Mouse (Mus musculus) neural tube, embryonic 13.5 days (tissue): ENCODE data around the gene Nhlrc2. TPM values are rescaled to one million over a fixed set of nuclear protein-coding genes. Genes with fewer than 3 reads are reported as not detected.
A peak's percentile ranks its signal among the peaks of the same experiment; 100 is the strongest.

Experiments used
- ATAC-seq: fragments of 200-750 bp; cut with Nextera tagmentation; 2 replicates; pipeline ENCODE4 v1.8.0; 2017; ENCODE audit warnings: low read depth, mild to moderate bottlenecking, moderate TSS enrichment, moderate library complexity
- H3K27ac ChIP-seq: fragments of 300-500 bp; sonication (generic); replicated peaks from 2 replicates; pipeline ENCODE4 v1.5.1; 2015; ENCODE audit warnings: moderate library complexity, mild to moderate bottlenecking, inconsistent platforms
- H3K27me3 ChIP-seq: fragments of 300-500 bp; sonication (generic); 2 replicates; pipeline ENCODE4 v1.6.1; 2015; ENCODE audit warnings: mild to moderate bottlenecking, inconsistent platforms
- H3K36me3 ChIP-seq: fragments of 300-500 bp; sonication (generic); 2 replicates; pipeline ENCODE4 v1.6.1; 2015; ENCODE audit warnings: mild to moderate bottlenecking, inconsistent platforms
- H3K4me1 ChIP-seq: fragments of 300-500 bp; sonication (generic); replicated peaks from 2 replicates; pipeline ENCODE4 v1.6.1; 2015; ENCODE audit warnings: inconsistent platforms
- H3K4me2 ChIP-seq: fragments of 300-500 bp; sonication (generic); 2 replicates; pipeline ENCODE4 v1.6.1; 2015; ENCODE audit warnings: inconsistent platforms, mild to moderate bottlenecking, moderate library complexity
- H3K4me3 ChIP-seq: fragments of 300-500 bp; sonication (generic); 2 replicates; pipeline ENCODE4 v1.5.1; 2015; ENCODE audit warnings: mild to moderate bottlenecking, inconsistent platforms
- H3K9ac ChIP-seq: fragments of 300-500 bp; sonication (generic); 2 replicates; pipeline ENCODE4 v1.6.1; 2015; ENCODE audit warnings: moderate library complexity, mild to moderate bottlenecking, inconsistent platforms
- H3K9me3 ChIP-seq: fragments of 300-500 bp; sonication (generic); 2 replicates; pipeline ENCODE4 v1.6.1; 2016; ENCODE audit warnings: inconsistent platforms
- WGBS: fragments of 180-500 bp; shearing (Covaris S2); methylation state at CpG from one replicate; pipeline ENCODE4 v1.1.7; 2015; 5-methylcytosine and 5-hydroxymethylcytosine counted together
- polyA plus RNA-seq: library from polyadenylated mRNA; unstranded; fragments of >200 nt; fragmentation: Nextera tagmentation; extraction: Ambion mirVana; gene quantifications from 2 replicates; pipeline ENCODE4 v1.2.1, GENCODE M21; 2015

The Nhlrc2 gene
- polyA plus RNA-seq, 1 experiment from 2014 or later, result 8.7 TPM

GRCm38 (mm10) chr19:56631451-56631901 is 83.4 kb downstream of the Nhlrc2 start:
- Histone ChIP-seq H3K9me3 (no peaks in the 10 kb centered on the region), H3K4me3 (no peak overlapping the region), H3K9ac (no peak overlapping the region), H3K27ac (no peak overlapping the region), H3K4me2 (no peak overlapping the region), H3K27me3 (no peaks in the 10 kb centered on the region), H3K4me1 (no peaks in the 10 kb centered on the region), H3K36me3 (no peaks in the 10 kb centered on the region)
- no peak for ATAC-seq
- 73% methylated on average over 11 of the region's 11 CpGs for WGBS

DNA sequence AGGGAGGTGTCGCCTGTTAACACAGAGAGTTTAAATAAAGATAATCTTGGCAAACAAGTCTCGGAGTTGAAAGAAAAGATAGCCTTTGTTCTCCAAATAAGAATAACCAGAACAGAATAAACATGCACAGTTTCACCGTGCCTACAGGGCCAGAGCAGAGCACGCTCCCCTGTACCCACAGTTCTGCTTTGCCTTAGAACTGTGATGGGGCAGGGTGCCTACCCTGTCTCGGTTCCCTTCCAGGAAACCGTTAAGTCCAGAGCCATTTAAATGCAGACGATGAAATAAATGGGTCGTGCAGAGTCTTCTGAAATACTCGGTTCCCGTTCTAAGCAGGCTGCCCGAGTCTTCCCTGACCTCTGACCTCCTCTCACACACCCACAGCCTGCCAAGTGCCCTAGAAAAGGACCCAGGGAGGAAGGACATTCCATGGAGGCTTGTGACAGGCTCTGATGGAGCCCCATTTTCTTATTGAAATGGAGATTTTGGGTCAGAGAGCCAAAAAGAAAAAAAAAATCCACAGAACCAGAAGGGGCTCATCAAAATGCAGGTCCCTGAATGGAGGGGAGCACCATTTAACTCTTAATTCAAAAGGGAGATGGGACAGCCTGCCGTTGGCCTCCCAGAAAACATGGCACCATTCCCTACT is 89.1 kb downstream of the Nhlrc2 start:
- 49% methylated on average over 12 of the region's 12 CpGs for WGBS
- Histone ChIP-seq H3K4me3 (no peak overlapping the region), H3K27ac (no peak overlapping the region), H3K4me1 (no peaks in the 10 kb centered on the region), H3K36me3 (no peaks in the 10 kb centered on the region), H3K9me3 (no peaks in the 10 kb centered on the region), H3K9ac (no peak overlapping the region), H3K27me3 (no peaks in the 10 kb centered on the region), H3K4me2 (no peak overlapping the region)
- ATAC-seq, result peak; percentile 61

GRCm38 (mm10) chr19:56637684-56638049 is 89.6 kb downstream of the Nhlrc2 start:
- peak overlapping the region; percentile 9; the same call in 1 of the 2 replicates for H3K27ac ChIP-seq
- no peak overlapping the region for H3K4me3 ChIP-seq
- 62% methylated on average over 9 of the region's 9 CpGs for WGBS
- no peak overlapping the region for H3K4me2 ChIP-seq
- H3K9ac ChIP-seq, result no peak overlapping the region
- peak; percentile 72 for ATAC-seq
- no peaks in the 10 kb centered on the region for H3K36me3 ChIP-seq
- no peaks in the 10 kb centered on the region for H3K4me1 ChIP-seq
- H3K27me3 ChIP-seq, result no peaks in the 10 kb centered on the region
- H3K9me3 ChIP-seq, result no peaks in the 10 kb centered on the region

GRCm38 (mm10) chr19:56647451-56648120 is 99.5 kb downstream of the Nhlrc2 start:
- no peak for ATAC-seq
- no peak overlapping the region for H3K4me2 ChIP-seq
- H3K27ac ChIP-seq, result no peak overlapping the region
- H3K4me3 ChIP-seq, result no peak overlapping the region
- no peak overlapping the region for H3K9ac ChIP-seq
- no peaks in the 10 kb centered on the region for H3K36me3 ChIP-seq
- 0 out of 2 replicates have a peak, but pooled peaks cover 6% of the 10 kb centered on the region for H3K9me3 ChIP-seq
- no peaks in the 10 kb centered on the region for H3K27me3 ChIP-seq
- 91% methylated on average over 7 of the region's 7 CpGs for WGBS
- peaks cover 8% of the 10 kb centered on the region for H3K4me1 ChIP-seq

- Histone ChIP-seq H3K27ac (no peak overlapping the region), H3K4me2 (no peak overlapping the region), H3K4me3 (no peak overlapping the region), H3K4me1 (peaks cover 16% of the 10 kb centered on the region), H3K36me3 (no peaks in the 10 kb centered on the region), H3K9ac (no peak overlapping the region), H3K27me3 (no peaks in the 10 kb centered on the region), H3K9me3 (no peaks in the 10 kb centered on the region)
- 86% methylated on average over 4 of the region's 4 CpGs for WGBS
- no peak for ATAC-seq
Measured at GRCm38 (mm10) chr19:56651262-56651661, 103.2 kb downstream of the Nhlrc2 start.

- H3K4me1 ChIP-seq, result peaks cover 16% of the 10 kb centered on the region
- no peaks in the 10 kb centered on the region for H3K36me3 ChIP-seq
- H3K9me3 ChIP-seq, result no peaks in the 10 kb centered on the region
- H3K27me3 ChIP-seq, result no peaks in the 10 kb centered on the region
- ATAC-seq, result peak; percentile 63
- 14% methylated on average over 19 of the region's 19 CpGs for WGBS
- 0 out of 2 replicates have a peak overlapping the region, but pooled peaks have one; percentile 3 for H3K4me3 ChIP-seq
- H3K9ac ChIP-seq, result no peak overlapping the region
- H3K27ac ChIP-seq, result no peak overlapping the region
- peak overlapping the region; percentile 45 for H3K4me2 ChIP-seq
Measured at GRCm38 (mm10) chr19:56652034-56652962, 104.2 kb downstream of the Nhlrc2 start.

Other genes with a start within 250 kb of the Nhlrc2 start
- 0.32 and 0.40 TPM in 2 replicates for gene Nrap, start 158.2 kb upstream of the Nhlrc2 start, polyA plus RNA-seq
- gene Casp7, start 151.1 kb upstream of the Nhlrc2 start, polyA plus RNA-seq, result 13.8 and 15.7 TPM in 2 replicates
- gene Plekhs1, start 86.6 kb upstream of the Nhlrc2 start, polyA plus RNA-seq, result 0.33 TPM in 1 of 2 replicates, not detected in the other
- 10.5 and 14.1 TPM in 2 replicates for gene Dclre1a, start within 50 bp of the Nhlrc2 start, polyA plus RNA-seq
- 0.38 and 0.55 TPM in 2 replicates for gene Adrb1, start 173.9 kb downstream of the Nhlrc2 start, polyA plus RNA-seq